Mouse (Mus musculus) hindbrain, embryonic 11.5 days (tissue): Measurements from ENCODE around the gene Hist2h3c1. TPM values are rescaled to one million over a fixed set of nuclear protein-coding genes. Genes with fewer than 3 reads are reported as not detected.
"Not testable (repeated sequence)": the region's sequence is repeated elsewhere in the genome, so short reads cannot be mapped to it uniquely, and the experiment has no call there.

ENCODE experiments used
- ATAC-seq: fragments of 200-750 bp; cut with Nextera tagmentation; 2 replicates; pipeline ENCODE4 v1.8.0; 2017; ENCODE audit warnings: mild to moderate bottlenecking, moderate TSS enrichment, moderate library complexity; ENCODE audit not compliant: low FRiP score
- DNase-seq: peaks from one replicate; pipeline ENCODE4 v3.0.0-alpha.2; 2015; ENCODE audit warnings: low spot score
- H3K27ac ChIP-seq: fragments of 300-500 bp; sonication (generic); 2 replicates; pipeline ENCODE4 v1.5.1; 2014; ENCODE audit warnings: mild to moderate bottlenecking, low read depth, low read length
- H3K27me3 ChIP-seq: fragments of 300-500 bp; sonication (generic); 2 replicates; pipeline ENCODE4 v1.6.1; 2014; ENCODE audit warnings: mild to moderate bottlenecking, low read length, moderate library complexity, mixed read lengths; ENCODE audit not compliant: control insufficient read depth, insufficient read depth
- H3K36me3 ChIP-seq: fragments of 300-500 bp; sonication (generic); 2 replicates; pipeline ENCODE4 v1.6.1; 2014; ENCODE audit warnings: mild to moderate bottlenecking, low read length, moderate library complexity, mixed read lengths; ENCODE audit not compliant: control insufficient read depth, insufficient read depth
- H3K4me1 ChIP-seq: fragments of 300-500 bp; sonication (generic); replicated peaks from 2 replicates; pipeline ENCODE4 v1.6.1; 2014; ENCODE audit warnings: low read length, mixed read lengths; ENCODE audit not compliant: control insufficient read depth, insufficient read depth
- H3K4me2 ChIP-seq: fragments of 300-500 bp; sonication (generic); replicated peaks from 2 replicates; pipeline ENCODE4 v1.6.1; 2014; ENCODE audit warnings: mild to moderate bottlenecking, low read depth, low read length
- H3K4me3 ChIP-seq: fragments of 300-500 bp; sonication (generic); 2 replicates; pipeline ENCODE4 v1.5.1; 2014; ENCODE audit warnings: low read depth, low read length
- H3K9ac ChIP-seq: fragments of 300-500 bp; sonication (generic); 2 replicates; pipeline ENCODE4 v1.6.1; 2014; ENCODE audit warnings: low read depth, low read length
- H3K9me3 ChIP-seq: fragments of 300-500 bp; sonication (generic); 2 replicates; pipeline ENCODE4 v1.6.1; 2016; ENCODE audit warnings: low read length; ENCODE audit not compliant: control insufficient read depth
- WGBS: fragments of 180-500 bp; shearing (Covaris S2); extraction: QIAGEN DNeasy Blood & Tissue Kit; methylation state at CpG from one replicate; pipeline ENCODE4 v1.1.7; 2014; 5-methylcytosine and 5-hydroxymethylcytosine counted together
- polyA plus RNA-seq: library from polyadenylated mRNA; unstranded; fragments of >200 nt; fragmentation: Nextera tagmentation; extraction: Ambion mirVana; gene quantifications from 2 replicates; pipeline ENCODE4 v1.2.1, GENCODE M21; 2014

Hist2h3c1 gene
- polyA plus RNA-seq, 1 experiment from 2014 or later: 0.90 TPM

DNA sequence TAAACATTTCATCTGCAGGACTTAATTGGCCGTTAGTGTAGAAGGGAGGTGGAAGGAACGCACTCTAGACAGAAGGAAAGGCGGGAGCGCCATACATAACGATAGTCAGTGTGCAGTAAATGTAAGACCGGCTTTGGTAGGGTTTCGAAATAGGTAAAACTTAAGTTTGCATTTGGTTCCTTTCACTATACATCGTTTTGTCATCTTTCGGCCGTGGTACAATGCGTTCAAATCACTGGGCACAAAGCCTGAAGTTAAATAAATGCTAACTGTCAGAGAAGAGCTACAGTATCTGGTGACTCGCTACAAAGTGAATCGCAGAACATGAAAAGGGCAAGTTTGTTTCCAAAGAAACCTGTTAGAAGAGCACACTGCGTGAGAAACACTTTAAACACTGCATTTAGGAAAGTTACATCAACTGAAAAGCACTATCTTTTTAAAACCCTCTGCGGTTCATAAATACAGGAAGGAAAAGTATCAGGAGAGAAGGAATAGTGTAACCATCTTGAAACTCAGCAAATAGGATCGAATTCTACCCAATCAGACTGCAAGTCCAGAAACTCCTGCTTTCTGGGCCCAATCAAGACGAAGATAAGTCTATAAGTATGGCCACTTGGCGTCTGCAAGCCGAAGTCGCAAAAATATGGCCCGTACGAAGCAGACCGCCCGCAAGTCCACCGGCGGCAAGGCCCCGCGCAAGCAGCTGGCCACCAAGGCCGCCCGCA, 21.7 kb downstream of the Hist2h3c1 start, which contains the start of gene Hist2h3b:
TSS of gene Hist2h3b (plus strand) at position 604 of the 725 bp plus-strand sequence.
- no peaks in the 10 kb centered on the region for H3K36me3 ChIP-seq
- H3K9me3 ChIP-seq: no peaks in the 10 kb centered on the region
- 0 out of 2 replicates have a peak, but pooled peaks cover 2% of the 10 kb centered on the region for H3K4me1 ChIP-seq
- 27% methylated on average over 29 of the region's 30 CpGs for whole genome bisulfite sequencing
- H3K9ac ChIP-seq: peak within 1 kb of the TSS; percentile 75
- ATAC-seq: peak; percentile 73
- H3K4me2 ChIP-seq: peak within 1 kb of the TSS; percentile 82
- peak within 1 kb of the TSS; percentile 56 for H3K4me3 ChIP-seq
- no peaks in the 10 kb centered on the region for H3K27me3 ChIP-seq
- peak; percentile 79 for DNase-seq
- peak within 1 kb of the TSS; percentile 92 for H3K27ac ChIP-seq

DNA sequence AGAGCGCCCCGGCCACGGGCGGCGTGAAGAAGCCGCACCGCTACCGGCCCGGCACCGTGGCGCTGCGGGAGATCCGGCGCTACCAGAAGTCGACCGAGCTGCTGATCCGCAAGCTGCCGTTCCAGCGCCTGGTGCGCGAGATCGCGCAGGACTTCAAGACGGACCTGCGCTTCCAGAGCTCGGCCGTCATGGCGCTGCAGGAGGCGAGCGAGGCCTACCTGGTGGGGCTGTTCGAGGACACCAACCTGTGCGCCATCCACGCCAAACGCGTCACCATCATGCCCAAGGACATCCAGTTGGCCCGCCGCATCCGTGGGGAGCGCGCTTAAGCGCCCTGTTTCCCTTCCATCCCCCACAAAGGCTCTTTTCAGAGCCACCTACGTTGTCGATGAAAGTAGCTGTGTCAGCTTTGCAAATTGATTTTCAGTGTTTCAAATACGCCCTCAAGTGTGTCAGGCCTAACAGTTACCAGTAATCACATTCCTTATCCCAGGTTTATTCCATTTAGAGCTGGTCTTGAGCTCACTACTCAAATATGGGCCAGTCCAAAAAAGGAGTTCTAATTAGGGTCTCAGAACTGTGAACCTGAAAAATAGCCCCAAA, 22.4 kb downstream of the Hist2h3c1 start:
- not testable (repeated sequence) for H3K4me1 ChIP-seq, H3K36me3 ChIP-seq, H3K9me3 ChIP-seq, DNase-seq, H3K27me3 ChIP-seq
- Histone ChIP-seq H3K4me2 (peak overlapping the region; percentile 82), H3K27ac (peak overlapping the region; percentile 92), H3K4me3 (peak overlapping the region; percentile 56), H3K9ac (peak overlapping the region; percentile 75)
- 1% methylated on average over 9 of the region's 44 CpGs for WGBS
- peak; percentile 65 for ATAC-seq

DNA sequence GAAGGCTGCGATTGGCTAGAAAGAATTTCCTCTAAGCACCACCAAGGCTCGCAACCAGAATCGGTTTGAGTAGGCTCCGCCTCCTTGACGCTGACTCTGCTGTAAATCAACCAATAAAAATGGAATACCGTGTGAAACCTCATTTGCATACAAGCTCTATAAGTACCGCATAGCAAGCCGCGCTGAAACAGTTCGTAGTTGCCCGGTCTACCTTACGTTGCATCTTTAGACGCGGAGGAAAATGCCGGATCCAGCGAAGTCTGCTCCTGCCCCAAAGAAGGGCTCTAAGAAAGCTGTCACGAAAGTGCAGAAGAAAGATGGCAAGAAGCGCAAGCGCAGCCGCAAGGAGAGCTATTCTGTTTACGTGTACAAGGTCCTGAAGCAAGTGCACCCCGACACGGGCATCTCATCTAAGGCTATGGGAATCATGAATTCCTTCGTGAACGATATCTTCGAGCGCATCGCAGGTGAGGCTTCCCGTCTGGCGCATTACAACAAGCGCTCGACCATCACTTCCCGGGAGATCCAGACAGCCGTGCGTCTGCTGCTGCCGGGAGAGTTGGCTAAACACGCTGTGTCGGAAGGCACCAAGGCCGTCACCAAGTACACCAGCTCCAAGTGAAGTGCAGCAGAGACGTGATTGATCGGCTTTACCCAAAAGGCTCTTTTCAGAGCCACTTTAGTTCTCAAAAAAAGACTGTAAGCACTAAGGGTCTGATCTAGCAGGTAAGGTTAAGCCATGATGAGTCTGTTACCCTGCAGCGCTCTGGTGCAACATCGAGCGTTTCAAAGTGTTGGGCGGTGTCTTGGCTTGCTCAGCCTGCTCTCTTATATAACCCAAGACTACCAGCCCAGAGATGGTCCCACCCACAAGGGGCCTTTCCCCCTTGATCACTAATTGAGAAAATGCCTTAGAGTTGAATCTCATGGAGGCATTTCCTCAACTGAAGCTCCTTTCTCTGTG, 23.3 kb downstream of the Hist2h3c1 start, which contains the start of gene Hist2h2bb:
TSS of gene Hist2h2bb (plus strand) at position 242 of the 964 bp plus-strand sequence.
- peak within 1 kb of the TSS; percentile 56 for H3K4me3 ChIP-seq
- no peaks in the 10 kb centered on the region for H3K27me3 ChIP-seq
- under 1% methylated on average over 45 of the region's 45 CpGs for WGBS
- H3K27ac ChIP-seq: peak within 1 kb of the TSS; percentile 92
- no peaks in the 10 kb centered on the region for H3K36me3 ChIP-seq
- H3K4me1 ChIP-seq: 0 out of 2 replicates have a peak, but pooled peaks cover 2% of the 10 kb centered on the region
- H3K9ac ChIP-seq: peak within 1 kb of the TSS; percentile 81
- no peaks in the 10 kb centered on the region for H3K9me3 ChIP-seq
- DNase-seq: peak; percentile 93
- peak; percentile 95 for ATAC-seq
- H3K4me2 ChIP-seq: peak within 1 kb of the TSS; percentile 82

GRCm38 (mm10) chr3:96273591-96274465, 27.3 kb downstream of the Hist2h3c1 start:
- H3K27me3 ChIP-seq: no peaks in the 10 kb centered on the region
- no peaks in the 10 kb centered on the region for H3K36me3 ChIP-seq
- no peak overlapping the region for H3K9ac ChIP-seq
- H3K4me1 ChIP-seq: no peaks in the 10 kb centered on the region
- no peak overlapping the region for H3K4me2 ChIP-seq
- ATAC-seq (no peak), DNase-seq (no peak)
- H3K27ac ChIP-seq: no peak overlapping the region
- 91% methylated on average over 17 of the region's 17 CpGs for WGBS
- H3K4me3 ChIP-seq: no peak overlapping the region
- no peaks in the 10 kb centered on the region for H3K9me3 ChIP-seq

DNA sequence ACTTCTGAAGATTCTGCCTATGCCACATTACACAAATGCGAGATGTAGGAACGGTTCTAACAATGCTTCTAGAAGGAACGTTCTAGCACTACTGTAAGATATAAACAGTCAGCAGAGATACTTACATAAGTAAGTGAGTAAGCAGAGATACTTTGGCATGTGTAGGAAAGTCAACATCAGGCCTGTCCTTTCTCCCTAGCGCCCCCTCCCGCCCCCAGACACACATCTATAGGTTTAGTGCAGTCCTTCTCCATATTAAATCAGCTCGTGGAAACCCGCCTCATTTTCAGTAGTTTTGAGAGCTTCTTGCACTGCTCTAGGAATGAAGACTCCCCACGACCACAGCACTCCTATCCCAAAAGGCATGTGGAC, 30.9 kb downstream of the Hist2h3c1 start:
- no peaks in the 10 kb centered on the region; the same call in 1 of the 2 replicates for H3K27me3 ChIP-seq
- 17% methylated on average over 8 of the region's 8 CpGs for WGBS
- DNase-seq (peak; percentile 71), ATAC-seq (peak; percentile 59)
- no peaks in the 10 kb centered on the region for H3K36me3 ChIP-seq
- H3K4me3 ChIP-seq: peak overlapping the region; percentile 41
- peak overlapping the region; percentile 75 for H3K4me2 ChIP-seq
- H3K9me3 ChIP-seq: no peaks in the 10 kb centered on the region
- H3K27ac ChIP-seq: peak overlapping the region; percentile 82; the same call in 1 of the 2 replicates
- H3K4me1 ChIP-seq: no peaks in the 10 kb centered on the region
- H3K9ac ChIP-seq: peak overlapping the region; percentile 59; the same call in 1 of the 2 replicates

DNA sequence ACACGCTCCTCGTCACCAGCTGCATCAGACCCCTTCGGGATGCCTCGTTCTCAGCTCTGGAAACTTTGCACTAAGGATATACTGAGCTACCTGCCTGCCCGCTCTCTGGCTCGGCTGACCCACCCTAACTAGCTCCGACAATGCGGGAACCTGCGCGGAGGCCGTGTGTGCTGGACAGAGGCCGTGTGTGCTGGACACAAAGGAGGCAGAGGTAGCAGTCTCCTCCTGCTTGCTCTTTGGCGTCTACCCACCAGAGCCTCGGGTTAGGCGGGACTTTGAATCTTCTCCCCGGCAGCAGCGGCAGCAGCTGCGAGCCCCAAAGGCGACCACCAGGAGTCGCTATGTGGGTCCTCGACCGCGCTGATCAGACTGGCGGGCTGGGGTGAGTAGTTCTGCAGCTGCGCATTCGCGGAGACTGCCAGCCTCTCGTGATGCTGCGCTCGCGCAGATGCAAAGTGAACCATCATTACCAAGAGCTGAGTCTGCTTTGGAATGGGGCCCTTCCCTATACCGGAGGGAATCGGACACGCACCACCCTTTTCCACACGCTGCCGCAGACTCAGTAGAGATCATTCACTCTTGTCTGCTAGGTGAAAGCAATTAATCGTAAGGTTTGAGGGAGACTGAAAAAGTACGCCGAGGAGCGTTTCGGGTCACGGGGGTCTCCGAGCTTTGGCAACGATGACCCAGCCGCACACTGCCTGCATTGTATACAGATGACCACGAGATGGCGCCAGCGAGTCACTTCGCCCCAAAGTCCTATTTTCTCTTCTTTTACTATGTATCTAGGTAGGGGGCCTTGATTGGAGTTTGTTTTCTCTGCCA, 31.5 kb downstream of the Hist2h3c1 start:
- H3K9me3 ChIP-seq: no peaks in the 10 kb centered on the region

GRCm38 (mm10) chr3:96280660-96281059, 34.2 kb downstream of the Hist2h3c1 start:
- H3K4me3 ChIP-seq: no peak overlapping the region
- H3K9ac ChIP-seq: no peak overlapping the region
- DNase-seq (no peak), ATAC-seq (no peak)
- H3K4me2 ChIP-seq: no peak overlapping the region
- H3K36me3 ChIP-seq: no peaks in the 10 kb centered on the region
- peaks cover 6% of the 10 kb centered on the region; the same call in 1 of the 2 replicates for H3K27me3 ChIP-seq
- 0 out of 2 replicates have a peak, but pooled peaks cover 3% of the 10 kb centered on the region for H3K4me1 ChIP-seq
- no peak overlapping the region for H3K27ac ChIP-seq
- H3K9me3 ChIP-seq: no peaks in the 10 kb centered on the region
- WGBS: 59% methylated on average over 6 of the region's 6 CpGs

More for the DNA sequence above, 31.5 kb downstream of the Hist2h3c1 start:
- H3K4me2 ChIP-seq: peak overlapping the region; percentile 75
- no peaks in the 10 kb centered on the region for H3K36me3 ChIP-seq
- H3K27ac ChIP-seq: peak overlapping the region; percentile 82
- H3K4me1 ChIP-seq: no peaks in the 10 kb centered on the region
- H3K4me3 ChIP-seq: peak overlapping the region; percentile 41
- under 1% methylated on average over 49 of the region's 49 CpGs for WGBS
- H3K27me3 ChIP-seq: no peaks in the 10 kb centered on the region; the same call in 1 of the 2 replicates
- peak overlapping the region; percentile 59 for H3K9ac ChIP-seq
- DNase-seq (peak; percentile 93), ATAC-seq (peak; percentile 97)
